Comparison of ENCODE assay signal across 8 mouse cellular contexts in the genomic region with DNA sequence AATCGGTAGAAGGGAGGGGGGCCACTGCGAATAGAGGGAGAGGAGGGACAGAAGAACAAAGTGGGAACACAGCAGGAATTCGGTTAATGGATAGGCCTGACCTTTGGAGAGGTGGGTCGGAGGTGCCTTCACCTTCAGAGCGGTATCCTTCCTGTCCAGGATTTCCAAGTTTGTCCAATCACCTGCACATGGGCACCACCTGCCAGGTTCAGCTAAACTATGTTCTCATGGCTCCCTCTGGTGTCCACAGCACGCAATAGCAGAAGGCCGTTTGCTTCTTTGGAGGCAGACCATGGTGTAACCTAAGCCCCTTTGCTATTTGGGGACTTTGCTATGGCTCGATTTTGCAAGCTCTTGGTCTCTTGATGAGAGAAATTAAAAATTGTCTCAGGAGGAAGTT.
A peak's percentile ranks its signal among the peaks of the same experiment; 100 is the strongest.
DNase-seq lines count a peak whose midpoint lies in the region; TF ChIP-seq lines count a peak whose summit lies in the region.

No protein-coding gene starts in this region.

- no peak overlapping the region; the same call in 1 of the 2 replicates for H3K4me3 ChIP-seq in gastrocnemius, adult 2 months
- no peak overlapping the region; the same call in 1 of the 2 replicates for H3K4me3 ChIP-seq in testis, adult 2 months (ENCODE audit: control insufficient read depth, low read depth, low read length)

- TF ChIP-seq CTCF in gastrocnemius, adult 2 months (IDR thresholded peaks at IDR 0.05) = peak; percentile 93
- TF ChIP-seq CTCF in testis, adult 2 months (IDR thresholded peaks at IDR 0.05; ENCODE audit: control insufficient read depth, insufficient read depth, insufficient replicate concordance, low read depth, low read length) = peak; percentile 93; the same call in 1 of the 2 replicates

- intact Hi-C loops in gastrocnemius, adult 2 months (cut with DNase I) = loop anchor here (1.0 to 2.0 kb wide), 2 partner anchors 423 to 567 kb away; no protein-coding TSS in a partner anchor

- DNase-seq in gastrocnemius, adult 2 months = peak; percentile 73
- DNase-seq in gastrocnemius, postnatal 25 days = no peak
- peak; percentile 80 for DNase-seq in R1 (ENCODE audit: low read depth, low spot score)
- peak; percentile 57 to 74 for DNase-seq in cerebellum, postnatal 4 days (ENCODE audit: low spot score in 2 of 2)
- peak; percentile 71 for DNase-seq in heart, postnatal 4 days
- DNase-seq in layer of hippocampus, postnatal 36 days = peak; percentile 47 to 55
- DNase-seq in mesoderm, embryonic 11.5 days (ENCODE audit: low read depth, low spot score) = peak; percentile 73

- TF ChIP-seq POLR2A in testis, adult 2 months (IDR thresholded peaks at IDR 0.05; ENCODE audit: control insufficient read depth, low read depth, low read length) = no peak

- H3K27ac ChIP-seq in gastrocnemius, adult 2 months = no peak overlapping the region
- no peak overlapping the region for H3K27ac ChIP-seq in testis, adult 2 months (ENCODE audit: control insufficient read depth, insufficient read depth, low read depth, low read length)

- no peaks in the 10 kb centered on the region for H3K27me3 ChIP-seq in testis, adult 2 months (ENCODE audit: control insufficient read depth, insufficient read depth, low read length)

- H3K36me3 ChIP-seq in testis, adult 2 months (ENCODE audit: control insufficient read depth, insufficient read depth, low read length) = no peaks in the 10 kb centered on the region

- peaks cover 5% of the 10 kb centered on the region for H3K4me1 ChIP-seq in testis, adult 2 months (ENCODE audit: control insufficient read depth, insufficient read depth, low read length)
